Mouse (Mus musculus): Measurements from ENCODE around the gene Igf1r. TPM values are rescaled to one million over a fixed set of nuclear protein-coding genes. Genes with fewer than 3 reads are reported as not detected.

Gene Igf1r
- polyA plus RNA-seq, 1 experiment from 2014 or later: 2.7 TPM

GRCm38 (mm10) chr7:67946901-67947300 is 5.7 kb upstream of the Igf1r start:
- DNase-seq (no peak), ATAC-seq (no peak)
- H3K9ac ChIP-seq (replicated peaks): no peak overlapping the region
- no peaks in the 10 kb centered on the region for H3K36me3 ChIP-seq (replicated peaks; ENCODE audit: insufficient read depth, low read length)
- H3K27me3 ChIP-seq (ENCODE audit: insufficient read depth, low read length): peaks cover 36% of the 10 kb centered on the region
- peaks cover 6% of the 10 kb centered on the region for H3K4me1 ChIP-seq (ENCODE audit: insufficient read depth)
- TF ChIP-seq CTCF (IDR thresholded peaks at IDR 0.05; ENCODE audit: low read depth): no peak
- no peak for TF ChIP-seq EP300 (IDR thresholded peaks at IDR 0.05; ENCODE audit: low read depth)
- H3K4me3 ChIP-seq (ENCODE audit: low read depth, low read length): no peak overlapping the region
- WGBS (ENCODE audit: insufficient replicate concordance): 36% methylated on average over 1 of the region's 1 CpGs
- no peaks in the 10 kb centered on the region for H3K9me3 ChIP-seq (ENCODE audit: low read length)
- no peak overlapping the region for H3K4me2 ChIP-seq (ENCODE audit: low read depth, low read length)
- no peak overlapping the region for H3K27ac ChIP-seq (ENCODE audit: low read depth)

GRCm38 (mm10) chr7:67950346-67950814 is 2.2 kb upstream of the Igf1r start:
- H3K4me1 ChIP-seq (ENCODE audit: insufficient read depth): peaks cover 9% of the 10 kb centered on the region
- TF ChIP-seq EP300 (IDR thresholded peaks at IDR 0.05; ENCODE audit: low read depth) (no peak), CTCF (IDR thresholded peaks at IDR 0.05; ENCODE audit: low read depth) (no peak)
- DNase-seq (no peak), ATAC-seq (no peak)
- H3K4me2 ChIP-seq (ENCODE audit: low read depth, low read length): peak overlapping the region; percentile 99
- H3K4me3 ChIP-seq (ENCODE audit: low read depth, low read length): peak overlapping the region; percentile 92
- H3K27me3 ChIP-seq (ENCODE audit: insufficient read depth, low read length): peaks cover 53% of the 10 kb centered on the region
- H3K27ac ChIP-seq (ENCODE audit: low read depth): peak overlapping the region; percentile 97
- H3K9me3 ChIP-seq (ENCODE audit: low read length): no peaks in the 10 kb centered on the region
- H3K36me3 ChIP-seq (replicated peaks; ENCODE audit: insufficient read depth, low read length): no peaks in the 10 kb centered on the region
- WGBS (ENCODE audit: insufficient replicate concordance): 2% methylated on average over 23 of the region's 24 CpGs
- peak overlapping the region; percentile 89 for H3K9ac ChIP-seq (replicated peaks)

DNA sequence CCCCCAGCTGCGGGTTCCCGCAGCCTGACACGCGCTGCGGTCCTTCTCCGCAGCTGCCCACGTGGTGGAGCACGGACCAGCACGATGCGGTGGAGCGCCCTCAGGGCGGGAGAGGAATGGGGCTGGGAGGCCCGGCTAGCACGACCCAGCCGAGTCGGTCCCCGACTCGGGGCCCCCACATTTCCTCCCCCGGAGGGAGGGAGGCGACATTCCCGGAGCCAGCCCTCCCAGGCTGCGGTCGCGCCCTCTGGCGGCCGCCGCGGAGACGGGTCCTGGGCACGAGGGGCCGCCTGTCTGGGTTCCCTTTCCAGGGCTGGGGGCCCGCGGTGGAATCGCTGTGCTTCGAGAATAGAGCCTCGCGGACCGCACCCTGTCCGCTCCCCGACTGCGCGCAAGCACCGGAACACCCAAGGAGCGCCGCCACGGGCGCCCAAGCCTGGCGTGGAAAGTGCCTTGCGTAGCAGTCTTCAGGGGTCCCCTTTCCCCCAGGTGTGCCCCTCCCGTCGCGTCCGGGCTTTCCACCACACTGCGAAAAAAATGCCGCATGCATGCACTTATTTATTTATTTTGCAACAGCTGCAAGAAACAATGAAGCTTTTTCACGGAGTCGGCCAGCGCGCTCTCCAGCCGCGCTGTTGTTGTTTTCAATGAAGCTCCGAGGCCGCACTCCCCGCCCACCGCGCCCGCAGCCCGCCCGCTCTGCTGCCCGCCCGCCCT is 1.7 kb upstream of the Igf1r start:
- Histone ChIP-seq H3K9me3 (ENCODE audit: low read length) (no peaks in the 10 kb centered on the region), H3K4me2 (ENCODE audit: low read depth, low read length) (peak overlapping the region; percentile 99), H3K27ac (ENCODE audit: low read depth) (peak overlapping the region; percentile 97), H3K4me1 (ENCODE audit: insufficient read depth) (peaks cover 9% of the 10 kb centered on the region), H3K9ac (replicated peaks) (peak overlapping the region; percentile 89), H3K4me3 (ENCODE audit: low read depth, low read length) (peak overlapping the region; percentile 92), H3K36me3 (replicated peaks; ENCODE audit: insufficient read depth, low read length) (no peaks in the 10 kb centered on the region), H3K27me3 (ENCODE audit: insufficient read depth, low read length) (peaks cover 53% of the 10 kb centered on the region)
- TF ChIP-seq EP300 (IDR thresholded peaks at IDR 0.05; ENCODE audit: low read depth) (no peak), CTCF (IDR thresholded peaks at IDR 0.05; ENCODE audit: low read depth) (peak; percentile 90)
- DNase-seq: peak; percentile 84
- under 1% methylated on average over 60 of the region's 71 CpGs for WGBS (ENCODE audit: insufficient replicate concordance)
- peak; percentile 76 for ATAC-seq

GRCm38 (mm10) chr7:67951532-67952035 is 1.0 kb upstream of the Igf1r start:
- peaks cover 51% of the 10 kb centered on the region for H3K27me3 ChIP-seq (ENCODE audit: insufficient read depth, low read length)
- WGBS (ENCODE audit: insufficient replicate concordance): 1% methylated on average over 43 of the region's 73 CpGs

GRCm38 (mm10) chr7:67952036-67952681 is 468 bp upstream of the Igf1r start:
- Histone ChIP-seq H3K4me3 (ENCODE audit: low read depth, low read length) (peak overlapping the region; percentile 92), H3K36me3 (replicated peaks; ENCODE audit: insufficient read depth, low read length) (no peaks in the 10 kb centered on the region), H3K27ac (ENCODE audit: low read depth) (peak overlapping the region; percentile 97), H3K9me3 (ENCODE audit: low read length) (no peaks in the 10 kb centered on the region), H3K4me1 (ENCODE audit: insufficient read depth) (peaks cover 12% of the 10 kb centered on the region), H3K4me2 (ENCODE audit: low read depth, low read length) (peak overlapping the region; percentile 99), H3K27me3 (ENCODE audit: insufficient read depth, low read length) (peaks cover 49% of the 10 kb centered on the region), H3K9ac (replicated peaks) (peak overlapping the region; percentile 89)
- no peak for TF ChIP-seq CTCF (IDR thresholded peaks at IDR 0.05; ENCODE audit: low read depth)
- no peak for TF ChIP-seq EP300 (IDR thresholded peaks at IDR 0.05; ENCODE audit: low read depth)
- peak; percentile 38 for ATAC-seq
- WGBS (ENCODE audit: insufficient replicate concordance): under 1% methylated on average over 75 of the region's 91 CpGs
- peak; percentile 77 for DNase-seq

More at GRCm38 (mm10) chr7:67951532-67952035, 1.0 kb upstream of the Igf1r start:
- TF ChIP-seq EP300 (IDR thresholded peaks at IDR 0.05; ENCODE audit: low read depth): no peak
- no peak for TF ChIP-seq CTCF (IDR thresholded peaks at IDR 0.05; ENCODE audit: low read depth)
- Histone ChIP-seq H3K9me3 (ENCODE audit: low read length) (no peaks in the 10 kb centered on the region), H3K4me1 (ENCODE audit: insufficient read depth) (peaks cover 9% of the 10 kb centered on the region), H3K36me3 (replicated peaks; ENCODE audit: insufficient read depth, low read length) (no peaks in the 10 kb centered on the region), H3K4me2 (ENCODE audit: low read depth, low read length) (peak overlapping the region; percentile 99), H3K4me3 (ENCODE audit: low read depth, low read length) (peak overlapping the region; percentile 92), H3K27ac (ENCODE audit: low read depth) (peak overlapping the region; percentile 97), H3K9ac (replicated peaks) (peak overlapping the region; percentile 89)
- ATAC-seq: peak; percentile 87
- peak; percentile 90 for DNase-seq

DNA sequence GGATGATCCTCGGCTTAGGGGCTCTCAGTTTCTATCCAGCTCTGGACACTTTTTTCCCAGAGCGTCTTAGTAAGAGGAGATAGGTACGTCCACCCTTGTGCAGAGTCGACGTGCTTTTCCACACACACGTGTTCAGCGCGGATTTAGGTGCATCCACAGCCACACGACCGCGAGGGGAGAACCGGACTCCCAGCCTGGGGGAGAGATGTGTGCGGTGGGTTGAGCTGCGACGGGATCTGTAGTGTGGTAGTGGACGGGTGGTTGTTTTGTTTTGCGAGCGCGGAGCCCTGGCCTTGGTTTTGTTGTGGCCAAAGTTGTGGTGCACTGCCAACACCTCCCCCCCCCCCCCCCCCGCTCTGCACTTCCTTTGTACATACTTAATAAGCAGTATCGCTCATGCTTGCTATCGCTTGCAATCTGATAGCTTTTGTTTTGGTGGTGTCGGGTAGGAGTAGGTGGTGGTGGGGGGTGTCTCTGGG is 1.2 kb downstream of the Igf1r start:
- Histone ChIP-seq H3K27me3 (ENCODE audit: insufficient read depth, low read length) (peaks cover 50% of the 10 kb centered on the region), H3K4me1 (ENCODE audit: insufficient read depth) (peaks cover 16% of the 10 kb centered on the region), H3K4me2 (ENCODE audit: low read depth, low read length) (peak overlapping the region; percentile 99), H3K4me3 (ENCODE audit: low read depth, low read length) (peak overlapping the region; percentile 92), H3K9ac (replicated peaks) (peak overlapping the region; percentile 89), H3K36me3 (replicated peaks; ENCODE audit: insufficient read depth, low read length) (no peaks in the 10 kb centered on the region), H3K27ac (ENCODE audit: low read depth) (no peak overlapping the region), H3K9me3 (ENCODE audit: low read length) (no peaks in the 10 kb centered on the region)
- DNase-seq: peak; percentile 30
- no peak for ATAC-seq
- 2% methylated on average over 22 of the region's 23 CpGs for WGBS (ENCODE audit: insufficient replicate concordance)
- TF ChIP-seq EP300 (IDR thresholded peaks at IDR 0.05; ENCODE audit: low read depth): no peak
- TF ChIP-seq CTCF (IDR thresholded peaks at IDR 0.05; ENCODE audit: low read depth): no peak

Measured in liver, postnatal 0 days (tissue).